Mouse (Mus musculus) left cerebral cortex, adult 2 months (tissue): Measurements from ENCODE around the gene Pelo. TPM values are rescaled to one million over a fixed set of nuclear protein-coding genes. Genes with fewer than 3 reads are reported as not detected.

Source experiments
- DNase-seq, 2 experiments: peaks; one replicate each; pipeline ENCODE4 v3.0.0; 2021 to 2022; ENCODE audit warnings: low spot score in 2 of 2, mixed read lengths in 1 of 2; ENCODE audit errors: extremely low spot score in 1 of 2
- H3K27ac ChIP-seq: fragments of 200-600 bp; 2 replicates; pipeline ENCODE4 v1.8.1; 2022
- H3K4me3 ChIP-seq: fragments of 200-600 bp; 2 replicates; pipeline ENCODE4 v1.8.1; 2022
- CTCF ChIP-seq: fragments of 200-600 bp; IDR thresholded peaks from 2 replicates; pipeline ENCODE4 v1.8.1; 2022; ENCODE audit warnings: antibody characterized with exemption, mild to moderate bottlenecking, moderate library complexity
- intact Hi-C: fragments of 180-260 bp; cut with DNase I; formaldehyde crosslinking; loops from one replicate; pipeline ENCODE4 v1.15.1; 2025
- total RNA-seq, 2 experiments: library from RNA; stranded (reverse); gene quantifications; 2 replicates each; pipeline ENCODE4 v1.2.3; 2021

Pelo gene
- total RNA-seq, 2 experiments from 2014 or later: 19.5 to 24.1 TPM

DNA sequence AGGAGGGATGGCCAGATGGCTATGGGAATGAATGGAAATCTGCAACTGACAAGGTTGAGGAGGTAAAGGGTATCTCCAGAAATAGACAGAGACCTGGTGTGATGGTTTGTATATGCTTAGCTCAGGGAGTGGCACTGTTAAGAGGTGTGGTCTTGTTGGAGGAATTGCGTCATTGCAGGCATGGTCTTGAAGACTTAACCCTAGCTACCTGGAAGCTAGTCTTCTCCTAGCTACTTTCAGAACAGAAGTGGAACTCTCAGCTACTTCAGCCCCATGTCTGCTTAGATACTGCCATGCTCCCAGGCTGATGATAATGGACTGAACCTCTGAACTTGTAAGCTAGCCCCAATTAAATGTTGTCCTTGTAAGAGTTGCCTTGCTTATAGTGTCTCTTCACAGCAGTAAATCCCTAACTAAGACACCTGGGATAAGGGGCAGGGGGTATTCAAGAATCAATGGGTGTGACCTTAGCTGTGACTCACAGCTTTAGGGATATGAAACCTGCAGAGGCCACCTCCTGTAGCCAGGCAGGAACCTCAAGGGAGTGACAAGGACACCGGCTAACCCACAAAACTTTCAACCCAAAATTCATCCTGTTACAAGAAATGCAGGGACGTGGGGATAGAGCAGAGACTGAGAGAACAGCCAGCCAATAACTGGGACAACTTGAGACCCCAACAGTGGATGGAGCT is 27.1 kb upstream of the Pelo start:
- Histone ChIP-seq H3K27ac (no peak overlapping the region), H3K4me3 (no peak overlapping the region)
- intact Hi-C loops: no loop called here
- DNase-seq: no peak
- no peak for TF ChIP-seq CTCF

DNA sequence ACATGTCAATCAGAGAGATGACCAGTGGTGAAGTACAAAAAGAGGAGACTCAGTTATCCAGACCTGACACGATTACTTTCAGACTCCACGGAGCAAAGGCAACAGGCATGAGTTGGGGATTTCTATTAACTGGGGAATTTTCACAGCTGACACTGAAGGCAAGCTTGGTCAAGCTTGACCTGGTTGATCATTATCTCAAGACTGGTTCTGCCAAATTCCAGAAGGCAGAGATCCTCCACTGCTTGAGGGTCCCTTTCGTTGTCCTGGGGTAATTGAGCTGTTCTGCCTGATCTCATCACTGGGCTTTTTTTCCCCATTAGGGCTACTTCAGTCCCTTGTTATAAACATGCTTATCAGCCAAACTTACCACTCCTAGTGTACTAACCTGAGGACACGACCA is 19.6 kb upstream of the Pelo start:
- no peak for TF ChIP-seq CTCF
- Histone ChIP-seq H3K4me3 (no peak overlapping the region), H3K27ac (no peak overlapping the region)
- intact Hi-C loops: no loop called here
- DNase-seq: no peak

DNA sequence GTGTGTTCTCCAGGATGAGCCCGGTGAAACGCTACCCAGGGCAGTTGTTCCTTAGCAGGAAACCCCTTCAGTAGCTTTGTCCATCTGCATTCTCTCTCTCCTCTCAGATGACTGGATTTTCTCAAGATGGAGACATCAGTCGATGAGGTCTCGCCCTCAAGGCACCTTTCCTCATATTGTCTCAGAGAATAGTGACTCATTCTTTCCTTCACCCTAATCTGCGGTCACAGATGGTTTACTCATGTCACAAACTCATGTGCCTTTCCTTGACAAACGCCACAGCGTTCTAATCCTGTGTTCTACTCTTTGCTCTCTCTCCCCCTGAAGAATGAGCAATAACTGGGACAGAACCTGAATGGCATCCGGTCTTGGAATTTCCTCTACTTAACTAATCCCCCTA is 17.4 kb upstream of the Pelo start:
- Histone ChIP-seq H3K4me3 (no peak overlapping the region), H3K27ac (no peak overlapping the region)
- intact Hi-C loops: no loop called here
- TF ChIP-seq CTCF: no peak
- DNase-seq: no peak

DNA sequence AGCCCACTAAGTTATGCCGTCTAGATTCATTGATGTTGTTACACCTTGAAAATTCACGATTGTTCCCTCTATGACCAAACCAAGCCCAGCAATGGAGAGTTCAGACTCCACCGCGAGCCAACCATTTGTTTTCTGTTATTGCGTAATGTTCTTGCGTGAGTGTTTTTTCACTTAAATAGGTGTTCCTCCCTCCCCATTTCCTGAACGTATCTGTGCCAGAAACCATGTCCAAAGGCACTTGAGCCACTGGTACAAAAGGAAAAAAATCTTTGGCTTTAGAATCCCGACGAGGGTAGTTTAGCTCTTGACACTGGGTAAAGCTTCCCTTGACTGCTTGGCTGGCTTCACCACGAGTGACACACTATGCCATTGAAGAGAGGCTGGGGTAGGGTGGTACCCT is 16.2 kb upstream of the Pelo start:
- no peak for TF ChIP-seq CTCF
- intact Hi-C loops: no loop called here
- Histone ChIP-seq H3K4me3 (no peak overlapping the region), H3K27ac (no peak overlapping the region)
- no peak for DNase-seq

DNA sequence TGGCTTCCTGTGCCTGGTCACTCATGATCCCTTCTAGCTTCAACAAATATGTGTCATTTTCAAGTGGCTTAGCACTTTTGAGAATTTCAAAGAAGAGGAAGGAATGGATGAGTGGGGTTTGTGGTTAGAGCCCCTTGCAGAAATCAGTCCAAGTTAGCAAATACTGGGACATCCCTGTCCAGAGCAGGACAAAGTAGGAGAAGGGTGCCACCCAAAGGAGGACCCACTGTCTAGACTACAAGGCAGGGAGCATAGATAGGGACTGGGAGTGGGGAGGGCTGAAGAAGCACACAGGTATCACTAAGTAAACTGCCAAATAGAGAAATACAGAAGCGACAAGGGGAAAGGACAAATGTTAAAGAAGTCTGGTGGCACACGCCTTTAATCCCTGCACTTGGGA is 12.8 kb upstream of the Pelo start:
- intact Hi-C loops: loop anchor here (5.0 kb wide), 1 partner anchor 95 kb away; no protein-coding TSS in a partner anchor
- H3K27ac ChIP-seq: no peak overlapping the region
- no peak for DNase-seq
- H3K4me3 ChIP-seq: no peak overlapping the region
- no peak for TF ChIP-seq CTCF

DNA sequence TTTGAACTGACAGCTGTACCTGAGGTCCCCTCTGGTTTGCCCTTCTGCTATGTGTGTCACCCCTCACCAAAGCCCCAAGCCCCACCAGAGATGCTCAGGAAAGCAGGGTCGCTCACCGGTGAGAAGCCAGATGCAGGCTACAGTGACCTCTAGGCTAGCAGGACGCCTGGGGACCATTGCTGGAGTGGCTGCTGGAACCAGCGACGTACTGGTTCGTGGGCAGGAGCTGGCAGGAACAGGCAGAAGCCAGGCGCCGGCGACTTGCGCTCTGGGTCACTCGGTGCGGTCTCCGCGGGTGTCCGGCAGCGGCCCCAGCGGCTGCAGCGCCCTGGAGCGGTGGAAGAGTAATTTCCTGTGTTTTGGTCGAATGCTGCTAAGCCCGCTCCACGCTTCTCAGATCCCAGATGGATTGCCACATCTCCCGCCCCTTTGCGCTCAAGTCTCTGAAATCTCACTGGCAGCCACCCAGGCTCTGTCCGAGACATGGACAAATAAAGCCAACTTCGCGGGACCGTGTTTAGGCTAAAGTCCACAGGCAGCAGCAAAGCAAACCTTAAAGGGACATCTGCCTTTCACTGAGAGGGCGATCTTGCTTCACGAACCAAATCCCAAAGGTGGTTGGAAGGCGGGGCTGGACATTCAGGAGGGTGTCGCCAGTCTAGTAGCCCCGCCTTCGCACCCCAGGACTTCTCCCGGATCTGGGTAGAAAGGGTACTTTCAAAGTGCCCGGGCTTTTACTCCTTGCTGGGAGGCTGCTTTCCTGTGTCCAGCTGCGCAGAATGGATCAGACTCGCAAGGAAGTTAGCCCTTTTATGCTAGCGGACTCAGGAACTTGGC is 11.6 kb upstream of the Pelo start, which contains the start of the genes Gm49395 and Itga1:
Gene Gm49395, minus strand, starts transcription at position 567 of the 837 bp plus-strand sequence.
Gene Itga1, minus strand, starts transcription at position 610 of the 837 bp plus-strand sequence.
- Histone ChIP-seq H3K4me3 (peak within 1 kb of the TSS; percentile 59), H3K27ac (peak within 1 kb of the TSS; percentile 71)
- DNase-seq: peak; percentile 16 to 35
- no peak; the same call in 1 of the 2 replicates for TF ChIP-seq CTCF
- intact Hi-C loops: loop anchor here (5.0 kb wide), 1 partner anchor 96 kb away; no protein-coding TSS in a partner anchor

DNA sequence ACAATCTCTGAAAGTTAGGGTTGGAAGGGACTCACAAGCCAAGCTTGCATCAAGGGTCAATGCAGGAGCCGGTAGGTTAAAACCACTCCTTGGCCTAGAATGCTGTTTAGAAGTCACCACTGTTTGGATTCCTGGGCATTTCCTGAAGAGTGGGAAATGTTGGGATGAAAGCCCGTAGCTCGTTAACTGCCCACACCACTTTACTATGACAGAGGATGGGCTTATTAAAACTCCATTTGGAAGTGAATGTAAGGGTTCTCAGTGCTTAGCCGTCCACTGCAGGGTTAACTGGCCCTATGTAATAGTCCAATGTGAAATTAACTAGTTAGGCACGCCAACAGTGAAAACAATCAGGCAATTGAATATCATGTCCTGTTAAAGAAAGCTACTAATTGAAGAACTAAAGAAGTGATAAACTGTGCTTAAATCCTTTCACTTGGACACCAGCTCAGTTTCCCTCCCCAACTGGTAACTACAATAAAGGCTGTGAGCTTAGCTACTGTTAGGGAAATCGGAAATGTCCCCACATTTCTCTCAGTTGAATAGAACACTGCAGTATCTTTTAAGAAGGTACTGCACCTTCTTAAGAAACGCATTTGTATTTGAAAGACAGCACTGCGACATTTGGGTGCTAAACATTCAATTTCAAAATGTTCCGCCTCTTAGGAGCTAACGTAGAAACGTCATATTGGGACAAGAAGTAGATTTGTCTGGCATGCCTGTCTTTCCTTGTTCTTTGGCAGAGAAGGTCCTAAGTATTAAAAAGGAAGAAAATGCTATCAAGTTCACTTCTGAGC is 10.6 kb upstream of the Pelo start:
- Histone ChIP-seq H3K4me3 (peak overlapping the region; percentile 59), H3K27ac (peak overlapping the region; percentile 71)
- no peak for DNase-seq
- no peak for TF ChIP-seq CTCF
- intact Hi-C loops: loop anchor here (5.0 kb wide), 1 partner anchor 97 kb away; no protein-coding TSS in a partner anchor

DNA sequence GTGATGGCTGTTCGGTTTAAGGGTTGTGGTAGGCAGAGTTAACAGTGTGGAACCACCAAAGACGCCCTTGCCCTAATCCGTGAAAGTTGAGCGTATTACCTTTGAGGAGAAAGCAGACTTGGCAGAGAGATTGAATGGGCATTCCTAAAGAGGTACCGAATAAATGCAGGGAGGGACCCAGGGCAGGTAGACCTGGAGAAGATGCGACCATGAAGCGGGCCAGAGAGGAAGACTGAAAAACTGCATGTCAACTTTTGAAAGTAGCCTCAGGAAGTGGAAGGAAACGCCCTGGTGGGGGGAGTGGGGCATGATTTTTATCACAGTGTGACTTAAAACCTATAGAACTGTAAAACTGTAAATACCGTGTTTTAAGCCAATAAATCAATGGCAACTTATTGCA is 9.4 kb upstream of the Pelo start:
- no peak for TF ChIP-seq CTCF
- intact Hi-C loops: loop anchor here (5.0 kb wide), 1 partner anchor 112 kb away; no protein-coding TSS in a partner anchor
- Histone ChIP-seq H3K4me3 (peak overlapping the region; percentile 59; the same call in 1 of the 2 replicates), H3K27ac (no peak overlapping the region)
- no peak for DNase-seq

DNA sequence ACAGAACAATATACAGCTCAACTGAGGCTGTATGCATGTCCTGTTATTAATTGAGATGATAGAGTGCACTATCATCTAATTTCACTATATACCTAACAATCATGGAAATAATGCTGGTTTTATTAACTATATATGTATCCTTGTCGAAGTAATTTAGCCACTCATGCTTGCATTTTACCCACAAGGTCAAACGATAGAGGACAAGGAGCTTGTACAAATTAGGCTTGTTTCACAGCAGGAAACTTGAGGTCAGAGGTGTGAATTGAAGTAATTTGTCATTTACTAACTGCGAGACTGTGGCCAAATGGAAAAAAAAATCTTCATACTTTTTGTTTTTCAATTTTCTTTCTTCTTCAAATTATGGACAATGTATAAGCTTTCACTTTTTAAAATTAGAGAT is 8.2 kb upstream of the Pelo start:
- intact Hi-C loops: loop anchor here (5.0 kb wide), 1 partner anchor 111 kb away; no protein-coding TSS in a partner anchor
- Histone ChIP-seq H3K4me3 (no peak overlapping the region), H3K27ac (no peak overlapping the region)
- DNase-seq: no peak
- no peak for TF ChIP-seq CTCF

DNA sequence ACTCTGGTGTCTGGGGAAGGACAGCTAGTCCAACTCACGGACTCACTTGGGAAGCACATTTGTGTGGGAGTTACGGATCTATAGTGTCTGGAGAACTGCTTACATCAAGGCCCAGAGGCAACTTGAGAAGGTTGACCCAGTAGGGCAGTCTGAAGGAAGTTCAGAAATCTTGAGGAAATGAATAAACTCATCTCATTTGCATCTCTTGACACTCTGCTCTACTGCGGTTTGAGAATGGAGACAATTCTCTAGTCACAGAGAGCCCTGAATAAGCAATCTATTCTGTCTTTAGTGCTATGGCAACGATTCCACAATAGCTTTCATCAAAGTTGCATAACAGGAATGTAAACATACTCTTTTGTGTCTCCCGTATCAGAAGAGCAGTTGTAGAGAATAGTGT is 7.0 kb upstream of the Pelo start:
- no peak for DNase-seq
- no peak overlapping the region for H3K4me3 ChIP-seq
- intact Hi-C loops: loop anchor here (5.0 kb wide), 1 partner anchor 110 kb away; no protein-coding TSS in a partner anchor
- no peak for TF ChIP-seq CTCF
- H3K27ac ChIP-seq: no peak overlapping the region

DNA sequence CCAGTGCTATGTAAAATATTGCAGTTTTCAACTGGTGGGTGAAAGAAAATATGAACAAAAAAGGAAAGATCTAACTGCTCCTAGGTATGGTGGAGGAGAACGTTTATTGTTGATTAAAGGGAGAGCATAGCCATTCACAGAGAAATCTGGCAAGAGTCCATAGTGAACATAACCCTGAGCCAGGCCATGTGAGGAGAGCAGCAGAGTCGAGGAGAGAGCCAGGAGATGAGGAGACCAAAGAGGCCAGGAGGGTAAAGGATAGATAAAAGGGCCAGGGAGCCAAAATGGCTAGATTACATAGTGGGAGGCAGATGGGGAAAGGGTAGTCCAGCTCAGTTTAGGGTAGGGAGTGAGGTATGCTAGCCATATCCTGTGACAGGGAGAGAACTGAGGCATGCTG is 6.2 kb upstream of the Pelo start:
- intact Hi-C loops: loop anchor here (5.0 kb wide), 1 partner anchor 109 kb away; no protein-coding TSS in a partner anchor
- TF ChIP-seq CTCF: no peak
- H3K27ac ChIP-seq: no peak overlapping the region
- DNase-seq: no peak
- no peak overlapping the region for H3K4me3 ChIP-seq
